Mouse (Mus musculus) embryo, embryonic 10.5 days (tissue): Measurements from ENCODE around the gene Sergef.

Experiments
- DNase-seq: peaks from one replicate; pipeline ENCODE4 v3.0.0-alpha.2; 2015; ENCODE audit warnings: low spot score

Gene Sergef

GRCm38 (mm10) chr7:46447473-46448165 is 192.0 kb downstream of the Sergef start:
- no peak for DNase-seq

- DNase-seq = no peak
Measured at GRCm38 (mm10) chr7:46445896-46446295, 193.7 kb downstream of the Sergef start.

- DNase-seq = no peak
Measured at GRCm38 (mm10) chr7:46443163-46443562, 196.4 kb downstream of the Sergef start.

- no peak for DNase-seq
Measured at GRCm38 (mm10) chr7:46438537-46439141, 201.0 kb downstream of the Sergef start.

- DNase-seq = no peak
Measured at GRCm38 (mm10) chr7:46435833-46436232, 203.8 kb downstream of the Sergef start.

- DNase-seq = peak; percentile 17
Measured at GRCm38 (mm10) chr7:46433874-46434273, 205.7 kb downstream of the Sergef start.

GRCm38 (mm10) chr7:46425012-46425411 is 214.6 kb downstream of the Sergef start:
- DNase-seq = no peak

- DNase-seq = no peak
Measured at GRCm38 (mm10) chr7:46423951-46424350, 215.7 kb downstream of the Sergef start.

- peak; percentile 75 for DNase-seq
Measured at GRCm38 (mm10) chr7:46422764-46423412, 216.7 kb downstream of the Sergef start.

GRCm38 (mm10) chr7:46422052-46422763 is 217.4 kb downstream of the Sergef start:
- DNase-seq = peak; percentile 39

GRCm38 (mm10) chr7:46421535-46421934 is 218.1 kb downstream of the Sergef start:
- DNase-seq = no peak

- DNase-seq = no peak
Measured at GRCm38 (mm10) chr7:46418102-46418622, 221.4 kb downstream of the Sergef start.

GRCm38 (mm10) chr7:46417467-46417866 is 222.1 kb downstream of the Sergef start:
- no peak for DNase-seq

- no peak for DNase-seq
Measured at GRCm38 (mm10) chr7:46415818-46416425, 223.7 kb downstream of the Sergef start.

GRCm38 (mm10) chr7:46413959-46414725 is 225.5 kb downstream of the Sergef start:
- no peak for DNase-seq

- DNase-seq = no peak
Measured at GRCm38 (mm10) chr7:46412823-46413222, 226.8 kb downstream of the Sergef start.

GRCm38 (mm10) chr7:46410727-46411126 is 228.9 kb downstream of the Sergef start:
- DNase-seq = no peak

GRCm38 (mm10) chr7:46409204-46409789 is 230.3 kb downstream of the Sergef start:
- DNase-seq = no peak

- no peak for DNase-seq
Measured at GRCm38 (mm10) chr7:46408606-46409005, 231.0 kb downstream of the Sergef start.

GRCm38 (mm10) chr7:46404756-46405155 is 234.9 kb downstream of the Sergef start:
- no peak for DNase-seq
